21 mouse cellular contexts compared by ENCODE assay signal in genomic region chr3:142834761-142835160, GRCm38 (mm10). TPM values are rescaled to one million over a fixed set of nuclear protein-coding genes. Genes with fewer than 3 reads are reported as not detected.
DNase-seq lines count a peak whose midpoint lies in the region; ATAC-seq and TF ChIP-seq lines count a peak whose summit lies in the region.
"Had no signal": no experiment of that assay in that cellular context is flagged by ENCODE, and none has a peak within 500 bp of the region (broad histone marks: within the 10 kb centered on the region; RNA-seq: fewer than 3 reads in every experiment).

No protein-coding gene starts in this region.

- H3K79me2 ChIP-seq in MEL (ENCODE audit: control insufficient read depth, insufficient read depth, low read length, poor library complexity), result peaks cover 8% of the 10 kb centered on the region

- no peak for TF ChIP-seq RAD21 in MEL (IDR thresholded peaks at IDR 0.05; ENCODE audit: low read depth, low read length)

- H3K4me1 ChIP-seq in G1E (ENCODE audit: insufficient read depth, low read depth, low read length), result peaks cover 19% of the 10 kb centered on the region
- H3K4me1 ChIP-seq in MEL (ENCODE audit: control insufficient read depth in 1 of 2, insufficient read depth in 2 of 2, low read length in 2 of 2), result peaks cover 2 to 11% of the 10 kb centered on the region in 2 experiments; a peak in 3 of 4 replicates
- H3K4me1 ChIP-seq in liver, embryonic 13.5 days (replicated peaks), result peaks cover 18% of the 10 kb centered on the region
- H3K4me1 ChIP-seq: embryonic facial prominence, embryonic 13.5 days; forebrain, embryonic 13.5 days; heart, embryonic 15.5 days; hindbrain, embryonic 10.5 days; hindbrain, embryonic 15.5 days had no signal

- peak; percentile 66 to 76 for TF ChIP-seq EP300 in MEL (IDR thresholded peaks at IDR 0.05; ENCODE audit: low read depth in 1 of 2, low read length in 2 of 2)

- DNase-seq in G1E (ENCODE audit: low spot score) (no peak), MEL (ENCODE audit: low read depth, low spot score) (peak; percentile 48)
- DNase-seq in liver, embryonic 13.5 days, result no peak
- DNase-seq in urinary bladder, adult 18-20 months (ENCODE audit: low spot score in 2 of 2), result no peak
- DNase-seq in embryo, embryonic 10.5 days (ENCODE audit: low spot score), result no peak
- DNase-seq in embryo, embryonic 10 days (ENCODE audit: low spot score), result no peak
- DNase-seq: adrenal gland, postnatal 14 days; cerebellum, adult 8-10 months; cerebellum, postnatal 14 days; forebrain, postnatal 0 days; gastrocnemius, postnatal 14 days; heart, adult 2 months; heart, postnatal 14 days had no signal

- no peak overlapping the region for H3K4me2 ChIP-seq in liver, embryonic 13.5 days
- H3K4me2 ChIP-seq: embryonic facial prominence, embryonic 13.5 days; forebrain, embryonic 13.5 days; heart, embryonic 11.5 days; heart, embryonic 15.5 days; hindbrain, embryonic 15.5 days had no signal

- 19% methylated on average over 4 of the region's 4 CpGs for whole genome bisulfite sequencing in liver, embryonic 13.5 days (ENCODE audit: insufficient replicate concordance)

- no peak overlapping the region for H3K27ac ChIP-seq in MEL (ENCODE audit: control insufficient read depth, low read depth, low read length)
- H3K27ac ChIP-seq in liver, embryonic 13.5 days, result no peak overlapping the region
- H3K27ac ChIP-seq: embryonic facial prominence, embryonic 13.5 days; forebrain, embryonic 13.5 days; heart, adult 2 months; heart, embryonic 15.5 days; hindbrain, embryonic 10.5 days; hindbrain, embryonic 15.5 days had no signal

- H3K9ac ChIP-seq in MEL (ENCODE audit: control insufficient read depth, low read depth, low read length, poor library complexity, severe bottlenecking), result no peak overlapping the region
- H3K9ac ChIP-seq in liver, embryonic 13.5 days, result no peak overlapping the region
- H3K9ac ChIP-seq: embryonic facial prominence, embryonic 13.5 days; forebrain, embryonic 13.5 days; forebrain, postnatal 0 days; heart, embryonic 15.5 days; hindbrain, embryonic 15.5 days had no signal

- TF ChIP-seq CTCF in G1E (IDR thresholded peaks at IDR 0.05; ENCODE audit: low read depth, low read length) (no peak), MEL (IDR thresholded peaks at IDR 0.05 in 2 of 3, conservative IDR thresholded peaks at IDR 0.05 in 1 of 3; ENCODE audit: control insufficient read depth in 1 of 3, insufficient read depth in 1 of 3, low read depth in 2 of 3, low read length in 3 of 3, poor library complexity in 1 of 3, severe bottlenecking in 1 of 3) (no peak)

- peaks cover 37% of the 10 kb centered on the region for H3K36me3 ChIP-seq in G1E (replicated peaks)
- H3K36me3 ChIP-seq in MEL (ENCODE audit: control insufficient read depth in 1 of 2, insufficient read depth in 2 of 2, low read length in 2 of 2), result peaks cover 16 to 19% of the 10 kb centered on the region in 2 experiments
- peaks cover 26% of the 10 kb centered on the region for H3K36me3 ChIP-seq in liver, embryonic 13.5 days
- H3K36me3 ChIP-seq: hindbrain, embryonic 15.5 days had no signal

- TF ChIP-seq POLR2A in MEL (IDR thresholded peaks at IDR 0.05; ENCODE audit: control insufficient read depth in 1 of 2, insufficient read depth in 1 of 2, low read depth in 1 of 2, low read length in 2 of 2, poor library complexity in 1 of 2), result no peak

- H3K4me3 ChIP-seq in G1E (ENCODE audit: low read depth, low read length) (no peak overlapping the region), MEL (ENCODE audit: control insufficient read depth in 1 of 2, insufficient read depth in 1 of 2, low read depth in 2 of 2, low read length in 2 of 2) (no peak overlapping the region)
- H3K4me3 ChIP-seq in liver, embryonic 13.5 days (replicated peaks), result no peak overlapping the region
- H3K4me3 ChIP-seq: embryonic facial prominence, embryonic 13.5 days; forebrain, embryonic 13.5 days; heart, adult 2 months; heart, embryonic 15.5 days; hindbrain, embryonic 10.5 days; hindbrain, embryonic 15.5 days had no signal

- H3K9me3 ChIP-seq in G1E (replicated peaks) (no peaks in the 10 kb centered on the region), MEL (replicated peaks; ENCODE audit: insufficient read depth, low read length) (no peaks in the 10 kb centered on the region)
- no peaks in the 10 kb centered on the region for H3K9me3 ChIP-seq in liver, embryonic 13.5 days (replicated peaks)
- H3K9me3 ChIP-seq: embryonic facial prominence, embryonic 13.5 days; forebrain, embryonic 13.5 days; heart, embryonic 15.5 days; hindbrain, embryonic 10.5 days; hindbrain, embryonic 15.5 days had no signal

- no peaks in the 10 kb centered on the region for H3K27me3 ChIP-seq in G1E (ENCODE audit: insufficient read depth, low read length)
- no peaks in the 10 kb centered on the region for H3K27me3 ChIP-seq in MEL (ENCODE audit: control insufficient read depth in 1 of 2, insufficient read depth in 2 of 2, low read length in 2 of 2)
- no peaks in the 10 kb centered on the region for H3K27me3 ChIP-seq in liver, embryonic 13.5 days
- H3K27me3 ChIP-seq: embryonic facial prominence, embryonic 13.5 days; forebrain, embryonic 13.5 days; heart, embryonic 15.5 days; hindbrain, embryonic 15.5 days had no signal

- ATAC-seq in G1E (ENCODE audit: extremely low read depth, insufficient number of reproducible peaks, low FRiP score, poor library complexity, severe bottlenecking), result peak; percentile 84
- ATAC-seq in liver, embryonic 13.5 days (ENCODE audit: low read depth), result peak; percentile 87
- ATAC-seq in megakaryocyte progenitor cell, adult 5-6 weeks (replicated peaks; ENCODE audit: poor library complexity), result peak; percentile 76
- ATAC-seq: forebrain, embryonic 13.5 days; forebrain, postnatal 0 days; inflammation-experienced regulatory T-cells, adult 6 months had no signal

TF ChIP-seq in MEL, 35 proteins besides CTCF, POLR2A, EP300 and RAD21:
- peak; percentile 99 for TF ChIP-seq BHLHE40 (IDR thresholded peaks at IDR 0.05; ENCODE audit: borderline replicate concordance, low read depth, low read length)
- peak; percentile 50 for TF ChIP-seq TCF12 (IDR thresholded peaks at IDR 0.05; ENCODE audit: low read depth, low read length)
- TF ChIP-seq CHD1 (IDR thresholded peaks at IDR 0.05; ENCODE audit: low read depth, low read length), result no peak
- TF ChIP-seq USF1 (IDR thresholded peaks at IDR 0.05; ENCODE audit: low read depth, low read length), result peak; percentile 82
- TF ChIP-seq ETS1 (IDR thresholded peaks at IDR 0.05; ENCODE audit: low read depth, low read length), result peak; percentile 66
- TF ChIP-seq MAX (IDR thresholded peaks at IDR 0.05; ENCODE audit: low read length), result peak; percentile 81
- TF ChIP-seq RCOR1 (IDR thresholded peaks at IDR 0.05; ENCODE audit: low read depth, low read length), result peak; percentile 68; the same call in 1 of the 2 replicates
- TF ChIP-seq MXI1 (IDR thresholded peaks at IDR 0.05; ENCODE audit: low read depth, low read length), result peak; percentile 87
- no peak for TF ChIP-seq JUND (IDR thresholded peaks at IDR 0.05; ENCODE audit: low read depth, low read length)
- TF ChIP-seq MYC (IDR thresholded peaks at IDR 0.05; ENCODE audit: low read depth, low read length), result peak; percentile 91
- TF ChIP-seq USF2 (IDR thresholded peaks at IDR 0.05; ENCODE audit: borderline replicate concordance in 1 of 2, insufficient read depth in 1 of 2, low read depth in 1 of 2, low read length in 2 of 2), result 0 out of 4 replicates have a peak, but pooled peaks of 1 of the 2 experiments have one; percentile 33
- TF ChIP-seq E2F4 (IDR thresholded peaks at IDR 0.05; ENCODE audit: borderline replicate concordance, low read depth, low read length), result no peak
- peak; percentile 88 for TF ChIP-seq GATA1 (IDR thresholded peaks at IDR 0.05; ENCODE audit: low read depth, low read length)

RNA-seq across cellular contexts. Expression of gene Pkn2, which starts 47.0 kb away (rescaled TPM):
- total RNA-seq in G1E (2014; fragmentation: Nextera tagmentation) (80.4 and 102 TPM in 2 replicates), G1E (2017) (75.9 and 95.0 TPM in 2 replicates), MEL (2012; rRNA removed) (33.5 and 38.6 TPM in 2 replicates)
- polyA plus RNA-seq in G1E (2012) (23.2 and 31.2 TPM in 2 replicates), MEL (2012; ENCODE audit: insufficient read depth in 1 of 2, insufficient read length in 2 of 2, low read depth in 1 of 2, low replicate concordance in 2 of 2, missing spikeins in 1 of 2) (10 to 100 TPM; 34.7 to 38.8 TPM)
- polyA plus RNA-seq in liver, embryonic 13.5 days (2015; fragmentation: Nextera tagmentation; extraction: Ambion mirVana), result 34.9 and 37.3 TPM in 2 replicates
- 42.1 and 51.9 TPM in 2 replicates for total RNA-seq in megakaryocyte progenitor cell, adult 5-6 weeks (2015)
- 51.3 and 53.8 TPM in 2 replicates for total RNA-seq in megakaryocyte progenitor cell, adult 5-6 weeks (2017)
